Mouse (Mus musculus) testis, postnatal 10 days (tissue): ENCODE measurements at regions not wholly inside any gene's neighbourhood (a gene's known extent, or its start where the extent isn't known, plus 50 kb on each side); places are given as distances from the start of the nearest gene placed in this dataset.
"Not testable (repeated sequence)": the region's sequence is repeated elsewhere in the genome, so short reads cannot be mapped to it uniquely, and the experiment has no call there.

Source experiments
- DNase-seq: peaks from one replicate; pipeline ENCODE4 v3.0.0; 2021; ENCODE audit warnings: low spot score

DNA sequence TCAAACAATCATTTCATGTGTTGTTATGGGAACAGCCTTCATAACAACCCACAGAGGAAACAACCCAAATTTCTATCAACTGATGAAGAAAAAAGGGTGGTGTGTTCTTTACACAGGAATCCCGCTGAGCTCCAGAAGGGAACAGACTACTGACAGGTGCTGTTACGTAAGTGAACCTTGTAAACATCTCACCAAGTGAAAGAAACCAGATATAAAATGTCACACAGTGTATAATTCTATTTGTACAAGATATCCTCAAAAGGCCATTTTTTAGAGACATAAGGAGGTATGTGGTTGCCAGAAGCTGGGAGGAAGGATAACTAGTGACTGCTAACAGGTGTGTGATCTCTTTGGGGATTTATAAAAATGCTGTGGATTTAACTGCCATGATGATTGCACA lies 119.9 kb downstream of the Plod2 start:
- DNase-seq: no peak

DNA sequence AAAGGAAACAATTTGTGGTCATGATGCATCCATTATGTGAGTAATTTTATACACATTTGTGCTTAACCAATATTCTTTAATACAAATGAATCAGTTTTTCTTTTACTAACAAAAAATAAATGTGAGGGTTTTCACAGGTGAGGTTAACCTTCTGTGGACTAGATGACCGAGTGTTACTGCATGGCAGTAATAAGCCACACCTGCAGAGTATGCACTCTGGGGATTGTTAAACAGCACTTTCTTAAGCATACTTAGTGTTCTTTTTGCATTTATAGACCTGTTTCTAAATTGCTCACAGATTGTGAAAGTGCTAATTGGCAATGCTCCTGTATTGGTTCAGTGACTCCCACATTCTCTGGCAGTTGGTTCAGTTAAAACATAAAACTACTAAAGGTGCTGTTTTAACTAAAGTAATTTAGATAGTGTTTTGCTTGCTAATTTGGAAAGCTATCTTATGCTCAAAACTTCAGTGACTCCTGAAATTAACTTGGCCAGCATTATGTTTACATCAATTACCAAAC lies 125.4 kb downstream of the Plod2 start:
- no peak for DNase-seq

DNA sequence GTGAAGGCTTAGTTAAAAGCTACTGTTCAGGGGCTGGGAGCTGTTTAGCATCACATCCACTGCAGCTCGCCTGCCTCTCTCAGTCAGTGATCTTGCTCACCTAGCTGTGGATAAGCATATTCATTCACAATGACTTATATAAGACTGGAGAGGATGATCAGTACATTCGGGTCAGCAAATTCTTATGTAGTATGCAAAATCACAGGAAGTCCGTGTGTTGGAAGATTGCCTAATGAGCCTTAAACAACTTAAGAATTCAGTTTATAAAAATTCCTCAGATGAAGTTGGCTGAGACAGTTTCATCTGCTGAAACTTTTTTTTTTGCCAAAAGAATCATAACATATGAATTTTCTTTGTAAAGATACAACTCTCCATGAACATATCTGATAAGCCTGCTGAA lies 129.9 kb downstream of the Plod2 start:
- DNase-seq: no peak

DNA sequence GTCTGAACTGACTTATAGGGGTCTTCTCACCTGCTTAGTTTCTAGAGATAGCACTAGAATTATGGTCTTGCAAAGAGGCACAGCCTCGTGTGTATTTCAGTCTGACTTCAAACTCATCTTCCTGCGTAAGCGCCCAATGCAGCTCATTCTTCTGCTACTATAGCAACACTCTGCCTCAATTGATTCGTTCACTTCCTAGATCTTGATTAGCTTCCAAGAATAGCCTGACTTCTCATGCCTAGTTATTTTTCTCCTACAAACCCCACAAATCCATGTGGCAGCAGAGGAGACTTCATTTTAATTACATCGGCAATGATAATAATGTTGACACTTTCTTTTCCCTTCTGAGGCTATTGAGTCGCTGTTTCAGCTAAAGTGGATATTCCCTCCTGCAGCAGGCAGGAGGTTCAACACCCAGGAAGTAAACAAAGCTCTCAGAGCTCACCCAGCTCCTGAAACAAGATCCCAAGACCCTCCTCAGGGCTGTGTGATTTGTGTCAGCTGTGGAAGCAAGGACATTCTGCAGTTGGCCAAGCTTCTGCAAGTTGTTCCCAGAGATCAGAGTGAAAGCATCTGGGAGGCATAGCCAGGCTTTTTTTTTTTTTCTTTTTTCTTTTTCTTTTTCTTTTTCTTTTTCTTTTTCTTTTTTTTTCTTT lies 152.5 kb downstream of the Plod2 start:
- DNase-seq: no peak

DNA sequence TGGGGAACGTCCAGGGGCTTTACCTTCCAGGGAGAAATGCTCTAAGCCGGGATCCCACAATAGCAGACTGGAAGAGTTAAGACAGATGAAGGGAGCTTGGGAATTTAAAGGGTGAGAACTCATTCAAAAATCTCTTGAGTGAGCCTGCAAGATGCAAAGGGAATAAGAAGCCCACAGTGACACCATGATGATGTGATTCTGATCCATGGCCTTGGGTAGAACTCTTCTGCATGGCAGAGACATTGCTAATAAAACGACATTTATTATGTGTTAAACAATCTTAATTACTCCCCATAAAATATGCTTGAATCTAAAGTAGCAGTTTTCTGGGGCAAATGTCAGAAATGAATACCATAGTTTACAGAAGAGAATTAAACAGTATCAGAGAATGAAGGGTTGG lies 155.9 kb downstream of the Plod2 start:
- DNase-seq: no peak

DNA sequence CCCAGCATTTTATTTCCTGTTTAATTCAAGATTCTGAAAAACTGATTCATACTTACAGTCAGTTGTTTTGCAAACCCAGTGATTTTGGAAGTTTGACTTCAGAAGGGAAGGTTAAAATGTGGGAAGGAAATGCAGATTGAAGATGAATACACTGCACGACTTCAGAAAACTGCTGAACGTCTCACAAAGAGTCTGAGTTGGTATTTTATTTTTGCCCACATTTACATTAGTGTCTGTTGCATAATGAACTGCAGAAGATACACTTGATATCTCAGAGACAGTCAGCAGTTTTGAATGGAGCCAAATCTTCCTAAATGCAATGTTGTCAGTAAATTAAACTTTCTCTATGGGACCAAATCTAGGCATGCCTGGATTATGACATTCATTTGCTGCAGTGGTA lies 162.7 kb downstream of the Plod2 start:
- no peak for DNase-seq

DNA sequence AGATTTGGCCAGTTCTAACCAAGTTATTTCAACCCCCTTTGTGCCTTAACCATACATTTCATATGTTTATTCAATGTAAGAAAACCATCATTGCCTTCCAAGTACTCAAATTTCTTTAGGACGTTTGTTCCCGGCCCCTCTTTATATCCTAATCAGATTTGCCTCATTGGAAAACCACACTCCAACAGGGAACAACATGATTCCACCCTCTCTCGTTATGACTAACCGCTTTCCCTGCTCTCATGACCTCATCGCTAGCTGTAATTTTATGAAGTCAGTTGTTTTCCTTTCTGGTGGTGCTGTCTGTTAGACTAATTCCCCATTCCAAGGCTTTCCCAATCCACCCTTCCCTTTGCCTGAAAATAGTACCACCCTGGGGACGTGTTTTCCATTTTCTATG lies 165.0 kb downstream of the Plod2 start:
- no peak for DNase-seq

DNA sequence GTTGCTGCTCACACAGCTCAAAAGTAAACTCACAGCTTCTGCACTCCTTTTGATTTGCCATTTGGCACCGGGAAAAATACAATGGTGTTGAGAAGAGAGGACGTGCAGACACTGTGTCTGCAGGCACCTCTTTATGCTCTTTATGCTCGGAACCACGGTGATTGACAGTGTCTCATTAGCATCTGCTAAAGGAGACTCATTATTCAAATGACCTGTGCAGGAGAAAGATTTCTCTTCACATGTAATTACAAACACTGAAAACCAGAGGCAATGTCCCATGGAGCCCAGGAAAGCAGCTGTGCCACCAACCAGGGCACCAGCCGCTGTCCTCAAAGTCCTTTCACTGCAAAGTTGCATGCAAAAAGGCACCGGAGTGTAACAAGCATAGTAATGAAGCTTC lies 175.2 kb downstream of the Plod2 start:
- no peak for DNase-seq

DNA sequence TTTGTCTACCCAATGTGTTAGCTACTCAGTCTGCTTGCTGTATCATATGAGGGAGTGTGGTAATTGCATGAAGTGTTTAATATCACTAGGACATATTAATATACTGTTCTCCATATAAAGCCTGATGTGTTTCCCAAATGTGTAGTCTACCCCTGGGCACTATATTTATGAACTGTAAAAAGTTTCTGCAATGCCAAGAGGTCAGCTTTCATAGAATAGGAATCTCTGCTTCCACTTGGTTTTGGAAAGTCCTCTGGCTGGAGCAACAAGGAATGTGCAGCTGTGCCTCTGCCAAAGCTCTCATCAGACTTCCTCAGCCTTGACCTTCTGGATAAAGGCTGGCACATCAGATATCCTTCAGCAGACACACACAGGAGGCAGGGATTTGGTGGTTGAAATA lies 176.3 kb downstream of the Plod2 start:
- no peak for DNase-seq

DNA sequence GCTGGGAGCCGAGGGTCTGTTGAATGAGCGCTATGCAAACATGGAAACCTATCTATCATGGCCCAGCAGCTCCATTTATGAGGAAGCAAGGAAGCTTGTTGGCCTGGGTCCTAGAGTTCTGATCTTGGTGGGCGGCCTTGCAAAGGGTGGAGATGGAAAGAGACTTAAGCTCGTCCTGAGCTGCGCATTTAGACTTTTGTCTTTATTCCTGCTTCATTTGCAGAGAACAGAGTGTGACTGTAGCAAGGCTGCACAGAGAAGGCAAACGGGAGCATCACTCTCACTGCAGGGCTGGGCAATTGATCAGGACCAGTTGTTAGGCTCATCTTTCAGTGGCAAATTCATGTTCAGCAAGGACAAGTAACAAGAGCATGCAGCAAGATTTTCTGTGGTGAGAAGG lies 177.2 kb downstream of the Plod2 start:
- DNase-seq: no peak

DNA sequence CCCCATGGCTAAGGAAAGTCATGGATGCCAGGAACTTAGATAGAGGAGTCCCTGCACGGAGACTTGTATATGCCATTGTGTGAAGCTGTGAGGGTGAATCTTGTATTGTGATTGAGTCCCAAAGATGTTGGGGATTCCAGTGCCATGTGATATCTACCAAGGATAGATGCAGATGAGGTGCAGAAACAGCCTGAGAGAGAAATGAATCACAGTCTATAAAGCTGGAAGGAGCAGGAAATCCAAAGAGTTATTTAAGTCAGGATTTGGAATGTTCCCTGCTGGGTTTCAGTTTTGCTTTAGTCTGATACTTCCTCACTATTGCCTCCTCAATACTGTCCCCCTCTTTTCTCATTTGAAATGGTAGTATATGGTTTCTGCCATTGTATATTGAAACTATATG lies 186.8 kb downstream of the Plod2 start:
- no peak for DNase-seq

DNA sequence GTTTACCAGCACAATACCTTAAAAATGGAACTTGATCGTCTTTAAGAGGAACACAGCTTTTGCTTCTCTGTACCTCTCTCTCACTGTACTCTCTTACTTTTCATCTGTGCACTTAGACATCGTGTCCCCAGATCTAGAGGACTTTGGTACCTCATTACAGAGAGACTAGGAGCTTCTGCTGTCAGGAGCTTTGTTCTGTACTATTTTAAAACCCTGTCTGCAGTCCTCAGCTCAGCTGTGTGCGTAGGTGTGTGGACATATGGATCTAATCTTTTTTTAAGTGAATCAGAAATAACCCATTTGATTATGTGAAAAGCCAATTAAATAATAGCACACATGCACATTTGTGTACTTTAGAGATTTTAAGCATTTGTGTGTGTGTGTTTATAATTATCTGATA lies 189.4 kb downstream of the Plod2 start:
- no peak for DNase-seq

DNA sequence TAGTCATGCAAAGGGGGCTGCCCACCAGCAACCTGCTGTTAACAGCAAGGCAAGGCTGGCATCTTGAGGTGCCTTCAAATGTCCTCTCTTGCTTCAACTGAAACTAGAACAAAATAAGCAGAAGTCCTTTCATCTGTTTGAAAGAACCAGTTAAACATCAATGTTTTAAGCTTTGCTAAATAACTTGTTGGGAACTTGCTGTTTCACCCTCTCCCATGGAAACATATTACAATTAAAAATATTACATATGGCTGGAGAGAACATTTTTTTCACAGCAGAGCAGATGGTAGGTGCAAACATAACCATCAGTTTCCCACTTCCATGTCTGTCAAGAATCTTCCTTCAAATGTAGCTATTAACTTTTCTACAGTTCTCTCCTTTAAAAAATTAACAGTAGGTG lies 225.5 kb downstream of the Plod2 start:
- no peak for DNase-seq

DNA sequence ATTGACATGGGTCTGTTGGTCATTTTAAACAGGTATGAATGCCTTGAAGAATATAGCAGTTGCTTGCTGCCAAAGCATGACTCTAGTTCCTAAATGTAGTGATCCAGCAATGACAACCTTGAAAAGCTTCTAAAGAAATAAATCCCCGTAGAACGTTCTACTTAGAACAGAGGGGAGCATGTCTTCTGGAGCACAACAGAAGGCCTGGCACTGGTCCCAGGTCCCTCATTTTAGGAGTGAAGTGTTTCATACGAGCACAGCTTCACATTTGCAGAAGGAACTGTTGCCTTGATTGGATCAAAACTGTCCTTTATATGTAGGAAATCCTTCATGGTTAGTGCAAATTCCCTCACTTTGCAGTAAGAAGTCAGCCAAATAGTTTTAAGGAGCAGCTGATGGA lies 226.4 kb downstream of the Plod2 start:
- no peak for DNase-seq

DNA sequence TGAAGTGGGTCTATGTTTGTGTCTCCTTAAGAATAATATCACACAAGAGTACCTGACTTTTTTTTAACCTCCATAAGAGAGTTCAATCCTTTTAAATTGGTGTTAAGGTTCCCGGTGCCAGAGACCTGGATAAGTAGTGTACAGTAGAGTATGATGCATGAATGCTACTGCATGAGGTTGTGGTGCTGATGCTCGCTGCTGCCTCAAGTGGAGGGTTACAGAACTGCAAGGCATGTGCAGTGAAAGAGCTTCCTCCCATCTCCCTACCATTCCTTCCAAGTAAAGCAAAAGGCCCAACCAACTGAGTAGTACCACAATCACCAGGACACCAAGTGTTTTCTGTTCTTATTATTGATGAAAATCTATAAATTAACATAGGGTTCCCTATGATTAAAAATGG lies 227.5 kb downstream of the Plod2 start:
- peak; percentile 53 for DNase-seq

DNA sequence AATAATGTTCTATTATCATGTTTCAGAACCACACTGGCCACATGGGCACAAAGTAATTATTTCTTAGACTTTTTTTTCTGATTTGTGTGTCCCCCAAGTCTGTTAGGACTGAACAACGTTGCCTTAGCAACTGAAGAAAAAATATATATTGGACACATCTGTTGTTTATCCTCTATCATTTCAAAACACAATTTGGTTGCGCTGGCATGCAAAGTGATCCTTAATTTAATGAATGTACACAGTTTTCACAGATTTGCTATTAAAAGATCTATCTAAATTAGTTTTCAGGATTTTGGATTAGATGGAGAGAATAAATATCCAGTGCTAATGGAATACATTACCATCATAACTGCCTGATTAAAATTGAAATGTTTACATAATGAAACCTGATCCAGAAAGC lies 229.0 kb downstream of the Plod2 start:
- no peak for DNase-seq

DNA sequence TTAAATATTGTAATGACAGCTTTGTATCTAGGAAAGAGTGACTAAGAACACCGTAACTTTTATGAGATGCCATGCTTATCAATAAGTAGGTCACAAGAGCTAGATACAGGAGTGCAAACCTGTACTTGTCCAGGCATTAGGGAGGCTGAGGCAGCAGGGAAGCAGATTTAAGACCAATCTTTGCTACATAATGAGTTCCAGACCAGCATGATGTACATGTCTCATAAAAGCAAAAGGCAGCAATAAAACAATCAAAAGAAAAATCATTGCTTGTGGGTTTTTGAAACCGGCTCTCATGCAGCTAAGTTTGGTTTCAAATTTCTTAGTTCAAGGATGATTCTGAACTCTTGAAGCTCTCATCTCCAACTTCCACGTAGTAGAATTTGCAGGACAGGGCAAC lies 229.7 kb downstream of the Plod2 start:
- no peak for DNase-seq

DNA sequence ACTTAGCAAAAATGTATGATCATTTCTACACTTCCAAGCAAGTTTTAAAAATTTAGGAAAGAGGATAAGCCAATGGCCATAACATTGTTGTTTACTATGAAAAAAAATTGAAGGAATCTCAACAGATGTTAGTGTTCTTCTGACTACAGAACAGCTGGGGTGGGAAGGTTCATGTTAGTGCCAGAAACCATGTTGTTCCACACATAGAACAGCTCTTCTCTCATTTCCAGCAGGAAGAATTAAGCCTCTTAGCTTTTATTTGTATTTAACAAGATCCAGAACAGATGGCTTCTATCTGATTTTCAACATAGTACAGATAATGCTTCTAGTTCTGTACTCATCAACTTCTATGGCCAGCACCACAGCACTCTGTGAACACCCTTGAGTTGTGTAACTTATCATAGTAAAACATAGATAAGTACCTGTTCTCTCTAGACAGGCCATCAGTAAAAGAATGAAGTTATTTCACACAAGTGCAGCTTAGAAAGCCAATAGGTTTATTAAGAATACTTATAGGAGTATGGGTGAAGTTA lies 241.0 kb downstream of the Plod2 start:
- DNase-seq: no peak

DNA sequence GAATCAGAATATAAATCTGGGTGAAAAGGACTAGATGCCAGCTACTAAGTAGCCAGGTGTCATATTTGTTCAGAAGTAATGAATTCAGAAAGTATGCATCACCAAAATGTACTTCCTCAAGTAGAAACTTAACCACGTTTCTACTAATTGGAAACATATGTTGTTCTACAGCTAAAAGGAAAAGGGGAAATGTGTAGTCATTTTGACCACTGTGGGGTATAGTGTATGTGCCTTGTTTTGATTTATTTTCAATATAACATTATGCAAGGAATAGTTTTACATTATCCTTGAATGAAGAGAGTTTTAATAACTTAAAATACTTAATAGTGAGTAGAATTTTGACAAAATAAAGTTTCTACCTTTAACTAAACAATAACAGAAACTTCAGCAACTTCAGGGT lies 257.7 kb downstream of the Plod2 start:
- DNase-seq: no peak

DNA sequence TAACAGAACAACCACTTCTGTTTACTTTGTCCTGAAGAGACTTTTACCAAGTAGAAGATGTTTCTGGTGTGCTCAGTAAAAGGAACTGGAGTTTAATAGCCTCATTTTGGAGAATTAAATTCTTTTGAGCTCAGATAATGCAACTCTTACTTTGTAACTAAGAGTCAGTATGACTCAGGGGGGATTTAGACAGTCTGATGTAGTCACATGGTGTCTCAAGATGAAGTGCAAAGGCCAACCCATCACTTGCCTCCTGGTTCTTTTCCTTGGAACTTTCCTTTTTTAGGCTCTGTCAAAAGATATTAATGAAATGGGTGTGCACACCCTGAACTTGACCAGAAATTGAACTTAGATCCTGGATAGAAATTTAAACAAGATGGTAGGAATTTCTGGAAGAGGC lies 267.4 kb downstream of the Plod2 start:
- no peak for DNase-seq

DNA sequence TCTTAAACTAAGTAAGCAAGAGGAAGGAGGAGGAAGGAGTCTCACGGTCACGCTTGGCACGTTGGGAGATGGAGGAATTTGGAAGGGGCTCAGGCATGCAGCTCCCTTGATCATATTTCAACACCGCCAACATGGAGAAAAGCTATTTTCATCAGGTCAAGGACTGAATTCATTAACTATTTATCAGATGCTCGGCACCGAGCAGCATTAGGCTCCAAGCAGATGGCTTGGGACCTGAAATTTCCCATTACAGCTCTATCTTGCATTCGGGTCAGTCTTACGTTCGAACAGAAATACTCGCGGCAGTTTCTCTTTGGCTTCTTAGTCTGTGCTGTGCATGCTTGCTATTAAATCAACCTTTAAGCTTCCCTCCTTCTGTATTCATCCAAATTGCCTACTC lies 278.7 kb downstream of the Plod2 start:
- no peak for DNase-seq

DNA sequence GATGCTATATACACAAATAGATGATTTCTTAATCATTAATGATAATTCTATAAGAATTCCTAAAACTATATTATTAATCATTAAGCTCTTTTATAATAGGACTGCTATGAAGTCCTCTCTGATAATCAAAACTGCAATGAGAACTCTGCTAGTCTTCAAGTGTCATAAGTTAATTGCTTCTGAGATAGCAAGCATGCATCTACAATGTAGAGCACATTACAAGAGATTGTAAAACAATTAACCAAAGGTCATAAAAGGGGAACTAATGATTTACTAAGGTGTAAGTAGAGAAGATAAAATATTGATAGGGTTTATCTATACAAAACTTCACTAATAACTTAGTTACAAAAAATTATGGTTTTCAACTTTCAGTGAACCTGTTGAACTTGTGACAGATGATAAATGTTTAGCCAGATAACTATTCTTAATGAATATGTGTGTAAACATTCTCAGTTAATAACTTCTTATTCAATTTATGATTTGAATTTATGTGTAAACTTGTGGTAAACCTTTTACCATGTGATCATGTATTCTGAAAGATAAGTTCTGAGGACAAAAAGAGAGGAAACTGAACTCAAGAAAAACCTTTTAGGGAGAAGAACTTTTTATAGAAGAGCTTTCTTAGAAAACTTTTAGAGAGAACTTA lies 284.8 kb downstream of the Plod2 start:
- no peak for DNase-seq

DNA sequence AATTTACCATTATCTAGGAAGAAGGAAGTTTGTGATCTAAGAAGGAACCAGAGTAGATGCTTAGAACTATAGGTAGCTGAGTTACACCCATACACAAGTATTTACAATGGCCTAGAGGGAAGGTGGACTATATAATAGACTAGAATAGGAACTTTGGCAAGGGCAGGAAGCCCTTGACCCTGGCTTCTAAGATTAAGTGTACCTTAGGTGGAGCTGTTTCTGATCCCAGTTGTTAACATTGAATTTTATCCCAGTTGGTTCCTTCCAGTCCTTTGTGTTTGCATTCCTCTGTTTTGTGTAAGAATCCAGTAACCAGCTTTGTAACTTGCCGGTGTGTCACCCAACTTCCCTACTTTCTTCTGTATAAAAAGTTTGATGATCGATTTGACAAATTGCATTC lies 294.1 kb downstream of the Plod2 start:
- DNase-seq: not testable (repeated sequence)
